Mouse (Mus musculus) urinary bladder, postnatal 36 days (tissue): ENCODE data around the gene Spdef.

ENCODE experiments used
- DNase-seq, 2 experiments: peaks; one replicate each; pipeline ENCODE4 v3.0.0; 2022; ENCODE audit warnings: low spot score in 2 of 2, mixed read lengths in 1 of 2

Spdef gene

DNA sequence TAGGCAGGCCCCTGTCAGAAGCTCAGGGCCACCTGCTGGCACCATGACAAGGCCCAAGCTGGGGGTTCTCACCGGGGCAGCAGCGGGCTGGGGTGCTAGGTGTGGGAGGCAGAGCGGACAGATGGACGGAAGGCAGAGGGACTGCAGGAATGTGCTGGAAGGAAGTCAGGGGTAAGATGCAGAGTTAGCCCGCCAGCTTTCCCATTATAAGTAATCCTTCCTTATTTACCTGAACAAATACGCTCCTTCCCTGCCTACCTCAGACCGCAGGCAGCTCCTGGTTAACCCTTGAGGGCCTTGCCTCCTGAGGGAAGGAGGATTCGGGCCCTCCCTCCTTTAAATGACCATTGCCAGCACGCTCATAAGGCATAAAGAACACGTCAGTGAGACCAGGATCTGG is at the start of gene Spdef:
Spdef (minus strand) TSS at position 186 of the 400 bp plus-strand sequence.
- DNase-seq = no peak

DNA sequence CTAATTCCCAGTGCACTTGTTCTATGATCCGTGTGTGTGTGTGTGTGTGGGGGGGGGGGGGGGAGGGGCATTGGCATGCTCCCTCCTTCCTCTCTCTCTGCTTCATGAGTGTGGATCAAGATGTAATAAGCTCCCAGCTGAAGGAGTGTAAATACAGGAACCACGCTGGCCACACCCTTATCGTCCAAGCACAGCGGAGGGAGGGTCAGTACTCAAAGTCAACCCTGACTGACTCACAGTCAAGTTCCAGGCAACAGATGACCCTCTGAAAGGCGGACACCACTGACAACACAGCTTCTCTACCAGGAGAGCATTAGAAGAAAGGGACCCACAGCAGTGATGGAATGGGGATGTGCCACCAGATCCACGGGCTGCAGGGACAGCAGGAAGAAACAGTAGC is 49.1 kb upstream of the Spdef start:
- DNase-seq = no peak

DNA sequence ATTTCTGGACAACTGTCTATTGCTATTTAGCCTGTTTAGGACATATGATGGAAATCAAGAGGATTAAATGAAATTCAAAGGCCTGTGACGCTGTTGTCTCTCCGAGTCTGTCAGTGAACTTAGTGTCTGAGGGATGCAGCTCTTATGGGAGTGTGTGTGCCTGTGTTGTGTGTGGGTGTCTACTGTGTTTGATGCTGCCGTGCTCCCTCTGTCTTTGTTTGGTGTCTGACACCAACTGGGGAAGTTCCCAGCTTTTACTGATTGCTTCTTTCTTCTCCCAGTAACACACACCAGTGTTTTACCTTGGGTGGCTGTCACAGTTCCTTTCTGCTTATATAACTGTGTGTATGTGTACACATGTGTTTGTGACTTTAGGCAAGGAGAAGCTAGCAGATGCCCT is 45.4 kb upstream of the Spdef start:
- no peak for DNase-seq

DNA sequence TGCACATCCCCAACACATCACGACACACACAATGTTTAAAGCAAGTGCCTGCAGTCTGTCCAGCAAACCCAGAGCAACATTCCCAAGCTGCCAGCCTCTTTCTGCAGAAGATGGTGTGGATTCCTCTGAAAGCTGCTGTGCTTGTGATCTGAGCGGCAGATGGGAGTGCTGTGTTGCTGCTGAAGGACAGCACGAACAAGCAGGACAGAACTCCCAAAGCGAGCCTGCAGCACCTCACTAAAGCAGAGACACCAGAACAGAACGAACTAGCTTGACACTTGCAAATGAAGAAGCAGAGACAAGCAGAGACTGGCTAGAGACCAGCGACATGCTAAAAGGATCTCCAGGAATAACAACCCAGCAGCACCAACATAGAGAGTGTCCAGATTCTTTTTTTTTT is 42.9 kb upstream of the Spdef start:
- DNase-seq = no peak

DNA sequence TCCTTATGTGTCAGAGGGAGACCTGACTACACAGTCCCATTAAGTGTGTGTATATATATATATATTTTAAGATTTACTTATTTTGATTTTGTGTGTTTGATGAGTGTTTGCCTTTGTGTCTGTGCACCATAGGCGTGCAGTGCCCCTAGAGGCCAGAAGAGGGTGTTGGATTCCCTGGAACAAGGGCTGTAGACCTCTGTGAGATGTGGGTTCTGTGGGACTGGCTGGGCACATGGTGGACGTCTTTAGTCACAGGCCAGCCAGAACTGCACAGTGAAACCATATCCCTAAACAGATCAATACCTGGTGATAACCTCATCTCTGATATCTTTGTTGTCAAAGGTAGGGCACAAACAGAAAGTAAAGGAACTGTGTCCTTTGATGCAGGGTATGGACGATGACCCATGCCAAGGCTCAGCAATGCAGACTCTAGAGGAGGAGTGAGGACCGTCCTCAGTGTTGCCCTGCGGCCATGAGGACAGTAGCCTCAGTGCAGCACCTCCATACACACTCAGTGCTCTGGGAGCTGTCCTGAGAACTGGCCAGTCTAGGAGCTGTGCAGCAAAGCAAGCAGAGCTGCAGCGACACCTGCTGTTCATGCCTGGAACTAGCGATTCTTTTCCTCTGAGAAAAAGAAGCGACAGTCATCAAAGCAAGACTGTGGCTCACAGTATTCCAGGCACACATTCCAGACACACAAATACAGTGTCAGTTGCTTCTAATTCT is 40.2 kb upstream of the Spdef start:
- DNase-seq = peak; percentile 50 to 59

DNA sequence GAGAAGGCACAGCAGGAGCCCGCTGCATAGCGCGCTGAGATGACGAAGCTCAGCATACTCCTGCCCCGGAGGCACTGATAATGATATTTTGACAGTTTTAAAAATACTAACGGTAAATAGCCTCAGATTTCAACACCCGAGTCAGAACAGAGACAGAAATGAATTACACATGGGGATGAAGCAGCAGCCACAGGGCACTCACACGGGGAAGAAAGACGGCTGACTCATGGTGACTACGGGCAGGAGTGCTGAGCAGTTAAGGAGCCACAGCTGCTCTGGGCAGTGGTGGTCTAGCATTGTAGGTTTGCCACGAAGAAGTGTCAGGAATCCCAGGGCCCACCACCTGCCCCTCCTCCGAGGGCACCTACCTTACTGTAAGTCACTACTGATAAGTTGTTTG is 38.8 kb upstream of the Spdef start:
- DNase-seq = no peak

DNA sequence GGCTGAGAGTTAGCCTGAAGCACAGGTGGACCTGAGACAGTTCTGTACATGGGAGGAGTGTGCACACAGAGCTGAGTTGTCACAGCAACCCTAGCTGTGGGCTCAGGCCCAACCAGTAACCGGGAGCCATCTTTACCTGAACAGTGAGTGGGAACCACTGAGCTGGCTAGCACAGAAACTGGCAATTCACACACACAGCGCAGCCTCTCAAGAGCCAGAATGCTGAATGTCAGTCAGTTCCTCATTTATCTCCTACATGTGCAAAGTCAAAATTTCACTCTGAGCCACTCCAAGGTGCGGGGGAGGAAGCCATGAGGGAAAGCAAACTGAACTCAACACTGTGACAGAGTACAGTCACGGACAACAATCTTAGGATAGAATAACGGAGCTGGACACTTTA is 38.4 kb upstream of the Spdef start:
- DNase-seq = no peak

DNA sequence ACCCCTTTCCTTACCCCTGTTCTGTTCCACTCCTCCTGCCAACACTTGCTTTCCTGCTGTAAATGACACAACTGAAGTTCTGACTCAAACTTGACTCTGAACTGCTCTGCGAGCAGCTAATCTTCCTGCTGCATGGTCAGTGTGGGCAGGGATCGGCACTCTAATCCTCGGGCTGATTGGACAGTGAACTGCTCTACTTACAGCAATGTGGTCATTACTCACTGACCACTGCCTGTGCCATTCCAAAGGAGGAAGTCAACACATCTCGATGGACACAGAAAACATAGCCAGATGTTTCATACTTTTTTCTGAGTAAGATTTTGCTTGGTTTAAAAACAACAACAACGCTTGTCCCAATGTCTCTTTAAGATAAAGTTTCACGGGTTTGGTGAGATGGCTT is 36.3 kb upstream of the Spdef start:
- DNase-seq = no peak

DNA sequence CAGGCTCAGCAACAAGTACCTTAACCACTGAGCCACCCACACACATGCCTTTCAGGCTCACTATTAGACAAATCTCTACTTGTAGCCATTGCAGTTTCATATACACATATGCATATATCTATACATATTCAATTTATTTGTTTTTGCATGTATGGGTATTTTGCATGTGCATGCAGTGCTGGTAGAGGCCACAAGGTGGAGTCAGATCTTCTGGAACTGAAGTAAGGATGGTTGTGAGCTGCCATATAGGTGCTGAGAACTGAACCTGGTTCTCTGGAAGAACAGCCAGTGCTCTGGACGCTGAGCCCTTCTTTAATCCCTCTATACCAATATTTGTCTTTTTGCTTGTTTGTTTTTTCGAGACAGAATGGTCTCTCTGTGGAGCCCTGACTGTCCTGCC is 35.7 kb upstream of the Spdef start:
- no peak for DNase-seq

DNA sequence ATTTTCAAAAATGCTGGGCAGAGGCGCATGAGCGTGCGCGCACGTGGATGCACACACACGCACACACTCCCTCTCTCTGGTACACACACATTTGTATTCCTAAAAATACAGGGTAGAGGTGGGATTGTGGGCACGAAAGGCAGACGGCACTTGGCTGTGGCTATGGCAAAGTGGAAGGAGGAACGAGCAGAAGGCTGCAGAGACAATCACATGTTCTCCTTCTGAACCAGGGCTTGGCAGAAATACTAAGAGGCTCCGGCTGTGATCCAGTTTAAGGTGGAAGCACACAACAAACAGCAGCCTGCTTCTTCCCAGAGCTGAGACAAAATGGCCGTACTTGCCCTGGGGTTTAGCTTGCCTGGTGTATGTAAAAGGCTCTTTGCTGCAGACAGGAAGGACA is 34.1 kb upstream of the Spdef start:
- DNase-seq = no peak

DNA sequence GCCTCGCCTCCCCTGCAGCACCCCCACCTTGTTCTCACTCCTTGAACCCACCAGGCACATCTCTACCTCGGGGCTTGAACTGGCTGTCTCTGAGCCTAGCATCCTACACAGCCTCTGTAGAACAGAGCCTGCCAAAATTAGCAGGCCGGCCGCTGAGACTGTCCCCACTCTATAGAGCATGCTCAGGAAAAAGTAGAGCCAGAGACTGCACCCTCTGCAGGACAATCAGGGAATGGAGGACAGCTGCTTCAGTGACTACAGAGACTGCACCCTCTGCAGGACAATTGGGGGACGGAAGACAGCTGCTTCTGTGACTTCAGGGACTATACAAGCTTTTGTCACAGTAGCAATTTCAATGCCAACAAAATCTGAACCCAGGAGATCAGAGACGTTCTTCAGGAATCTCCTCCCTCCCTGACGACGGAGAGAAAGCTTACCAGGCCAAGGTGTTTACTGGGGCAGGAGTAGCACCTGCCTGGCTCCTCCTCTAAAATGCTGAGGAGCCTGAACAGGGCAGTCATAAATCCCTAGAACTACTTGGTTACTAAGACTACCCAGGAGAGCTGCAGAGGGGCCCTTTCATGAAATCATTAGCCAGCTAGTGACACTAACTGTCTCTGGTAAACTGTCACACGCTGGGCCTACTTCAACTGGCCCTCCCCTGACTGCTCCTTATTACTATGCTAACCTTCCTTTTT is 33.0 kb upstream of the Spdef start:
- DNase-seq = peak; percentile 57 to 58

DNA sequence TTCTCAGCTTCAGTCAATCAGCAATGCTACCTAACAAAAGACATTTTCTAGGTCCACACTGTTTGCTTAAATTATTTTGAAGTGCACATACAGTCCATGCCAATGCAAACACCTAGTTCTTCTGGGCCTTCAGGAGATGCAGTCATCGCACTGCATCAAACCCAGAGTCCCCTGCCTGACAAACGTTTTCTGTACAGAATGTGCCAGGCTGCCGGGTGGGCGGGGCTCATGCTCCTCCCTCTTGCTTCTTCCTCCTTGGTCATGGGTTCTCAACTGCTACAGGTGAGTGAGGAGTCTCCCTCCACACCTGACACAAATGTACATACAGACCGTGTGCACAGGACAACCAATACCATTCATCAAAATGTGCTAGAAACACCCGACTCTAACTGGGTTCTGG is 31.4 kb upstream of the Spdef start:
- DNase-seq = no peak

DNA sequence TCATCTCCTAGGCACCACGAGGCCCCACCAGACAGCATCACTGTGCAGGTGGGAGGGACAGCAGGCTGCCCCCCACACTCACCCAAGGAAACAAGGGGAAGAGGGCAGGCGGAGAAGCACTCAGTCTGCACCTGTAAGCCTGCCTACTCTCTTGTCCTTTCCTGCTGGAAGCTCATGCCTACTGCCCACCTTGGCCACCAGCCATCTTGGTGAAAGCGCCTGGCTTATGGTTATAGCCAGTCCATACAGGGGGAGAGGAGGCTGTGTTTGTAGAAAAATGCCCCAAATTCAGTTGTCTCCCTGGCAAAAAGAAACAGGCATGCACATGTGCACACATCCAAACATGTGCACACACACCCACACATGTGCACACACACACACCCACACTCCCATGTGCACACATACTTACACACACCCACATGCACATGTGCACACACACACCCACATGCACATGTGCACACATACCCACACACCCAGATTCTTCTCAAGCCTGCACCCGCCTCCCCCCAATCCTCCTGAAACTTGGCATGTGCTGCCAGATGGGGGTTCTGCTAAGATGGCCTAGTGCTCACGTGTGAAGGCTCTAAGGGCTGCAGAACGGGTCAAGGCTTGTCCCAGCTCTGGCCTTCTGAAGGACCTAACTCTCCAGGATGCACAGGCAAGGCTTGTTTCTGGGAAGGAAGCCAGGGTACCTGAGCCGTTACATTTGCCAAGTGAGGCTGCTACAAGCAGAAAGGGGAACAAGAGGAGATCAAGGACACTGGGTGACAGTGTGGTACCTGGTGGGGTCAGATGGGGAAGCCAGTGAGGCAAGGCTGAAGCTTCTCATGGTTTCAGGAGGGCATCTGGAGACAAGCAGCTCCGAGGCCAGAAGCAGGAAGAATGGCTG is 22.8 kb upstream of the Spdef start:
- no peak for DNase-seq

DNA sequence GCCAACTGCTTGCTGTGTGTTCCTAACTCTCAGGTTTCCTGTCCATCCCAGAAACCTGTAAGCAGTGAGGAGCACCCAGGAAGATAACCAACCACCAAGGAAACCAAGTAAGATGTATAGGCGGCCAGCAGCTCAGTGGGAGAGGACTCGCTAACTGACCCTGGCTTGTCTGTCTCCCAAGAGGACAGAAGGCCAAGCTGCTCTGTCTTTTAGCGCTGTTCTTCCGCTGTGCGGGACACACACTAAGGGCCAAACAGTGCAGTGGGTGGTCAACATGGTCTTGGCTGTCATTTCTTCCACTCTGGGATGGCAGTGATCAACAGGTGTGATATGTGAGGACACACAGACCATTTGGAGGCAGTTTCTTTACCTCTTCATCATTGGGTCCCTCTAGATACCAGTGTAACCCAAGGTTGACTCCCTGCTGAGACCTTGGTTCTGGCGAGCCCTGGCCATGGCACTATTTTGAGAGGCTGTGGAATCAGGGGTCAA is 21.7 kb upstream of the Spdef start:
- no peak for DNase-seq

DNA sequence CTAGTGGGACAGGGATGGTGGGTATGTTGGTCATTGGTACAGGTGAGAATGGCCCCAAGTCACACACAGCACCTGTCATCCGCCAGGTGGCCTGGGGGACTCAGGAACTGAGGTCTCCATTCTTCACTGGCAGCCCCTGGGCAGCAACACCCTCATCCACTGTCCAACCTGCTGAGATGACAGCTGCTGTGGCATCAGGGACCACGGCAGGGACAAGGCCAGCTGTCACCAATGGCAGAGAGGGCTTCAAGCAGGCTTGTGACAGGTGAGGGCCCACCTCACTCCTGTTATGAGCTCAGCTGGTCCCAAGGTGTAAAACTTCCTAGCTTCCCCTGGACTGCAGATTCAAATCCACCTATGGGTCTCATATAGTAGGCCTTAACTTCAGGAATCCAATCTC is 19.4 kb upstream of the Spdef start:
- no peak for DNase-seq

DNA sequence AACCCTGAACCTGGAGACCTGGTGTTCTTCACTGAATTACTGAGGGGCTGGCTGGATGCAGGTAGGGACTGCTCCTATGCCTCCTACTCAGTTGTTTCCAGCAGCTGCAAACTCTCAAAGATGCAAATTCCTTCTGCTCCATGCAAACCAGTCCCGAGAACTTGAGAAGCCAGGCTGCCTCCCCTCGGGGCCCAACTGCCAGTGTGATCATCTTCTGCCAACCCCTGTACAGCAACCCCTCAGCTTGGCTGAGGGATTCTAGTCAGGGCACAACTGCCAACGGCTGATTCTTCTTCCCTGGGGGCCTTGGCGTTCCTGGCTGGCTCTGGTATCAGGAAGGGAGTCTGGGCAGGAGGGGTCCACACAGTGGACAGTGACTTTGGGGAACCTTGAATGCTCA is 17.7 kb upstream of the Spdef start:
- no peak for DNase-seq

DNA sequence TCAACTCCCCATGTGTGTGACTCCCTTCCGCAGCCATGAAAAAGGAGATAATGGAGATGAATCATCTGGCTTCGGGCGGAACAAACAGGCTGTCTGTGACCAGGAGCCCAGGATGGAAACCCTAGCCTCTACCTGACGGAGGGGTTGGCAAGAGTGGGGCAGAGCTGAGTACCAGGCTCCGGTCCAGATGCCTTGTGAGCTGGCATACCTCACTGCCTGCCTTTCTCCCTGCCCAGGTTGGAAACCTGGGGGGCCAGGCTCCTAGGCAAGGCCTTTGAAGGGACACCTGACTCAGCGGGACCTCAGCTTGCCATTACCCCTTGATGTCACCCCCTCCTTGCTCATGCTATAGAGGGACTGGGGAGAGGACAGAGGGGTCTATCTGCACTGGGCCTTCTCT is 12.2 kb upstream of the Spdef start:
- DNase-seq = no peak

DNA sequence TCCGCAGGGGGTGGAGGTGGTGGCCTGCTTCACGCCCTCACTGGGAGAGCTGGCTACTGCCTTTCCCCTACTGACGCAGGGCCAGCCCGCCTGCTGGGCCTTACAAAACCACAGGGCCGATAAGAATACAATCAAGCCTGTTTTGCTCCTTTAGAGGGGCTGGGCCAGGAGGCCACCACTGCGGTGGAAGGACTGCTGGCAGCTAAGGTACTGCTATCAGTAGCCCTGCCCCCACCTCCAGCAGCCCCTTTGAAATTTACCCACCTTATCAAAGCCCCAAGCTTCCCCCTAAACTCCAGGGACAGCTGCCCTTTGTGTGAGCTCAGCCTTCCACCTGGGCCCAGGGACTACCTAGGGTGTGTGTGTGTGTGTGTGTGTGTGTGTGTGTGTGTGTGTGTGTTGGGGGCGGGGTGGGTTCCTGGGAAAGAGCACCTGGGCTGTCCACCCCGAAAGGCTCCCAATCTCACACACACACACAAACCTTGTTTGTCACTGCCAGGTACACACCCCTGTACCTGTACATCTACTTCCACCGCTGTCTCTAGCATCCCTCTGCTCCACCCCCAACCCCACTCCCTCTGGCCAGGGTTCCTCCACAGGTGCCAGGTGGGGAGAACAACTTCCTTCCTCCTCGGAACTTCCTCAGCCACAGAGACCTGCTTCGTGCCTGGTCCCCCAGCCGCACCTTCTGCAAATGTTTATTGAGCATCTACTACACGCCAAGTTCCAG is 5.8 kb upstream of the Spdef start:
- no peak for DNase-seq

DNA sequence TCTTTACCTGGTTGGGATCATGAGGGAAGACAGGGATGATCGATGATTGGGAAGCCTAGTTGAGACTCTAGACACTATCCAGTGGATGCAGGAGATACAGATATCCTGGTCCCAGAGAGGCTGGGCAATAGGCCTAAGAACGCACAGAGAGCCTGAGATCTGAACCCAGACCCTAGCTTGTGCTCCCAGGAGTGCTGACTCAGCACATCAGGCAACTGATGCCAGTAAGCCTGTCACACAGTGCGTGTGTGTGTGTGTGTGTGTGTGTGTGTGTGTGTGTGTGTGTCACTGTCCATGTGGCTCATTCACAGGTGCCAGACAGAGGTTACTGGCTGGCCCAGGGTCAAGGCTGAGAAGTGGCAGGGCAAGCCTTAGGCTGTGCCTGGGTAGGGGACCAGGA is 3.9 kb upstream of the Spdef start:
- DNase-seq = no peak

DNA sequence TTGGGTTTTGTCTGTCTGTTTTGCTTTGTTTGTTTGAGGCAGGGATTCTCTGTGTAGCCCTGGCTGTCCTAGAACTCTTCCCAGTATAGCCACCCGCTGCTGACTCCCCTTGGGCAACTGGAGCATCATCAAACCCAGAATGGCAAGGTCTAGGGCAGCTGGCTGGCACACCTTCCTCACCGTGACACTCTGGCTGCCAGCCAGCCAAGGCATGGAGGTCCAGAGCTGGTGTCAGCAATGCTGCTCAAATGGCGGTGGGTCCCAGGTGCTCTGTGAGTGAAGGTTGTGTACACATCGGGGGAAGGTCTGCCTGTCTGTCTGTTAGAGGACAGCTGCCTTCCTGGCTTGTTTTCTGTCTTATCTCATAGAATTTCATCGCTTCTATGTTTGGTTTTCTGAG is 3.4 kb upstream of the Spdef start:
- DNase-seq = no peak

DNA sequence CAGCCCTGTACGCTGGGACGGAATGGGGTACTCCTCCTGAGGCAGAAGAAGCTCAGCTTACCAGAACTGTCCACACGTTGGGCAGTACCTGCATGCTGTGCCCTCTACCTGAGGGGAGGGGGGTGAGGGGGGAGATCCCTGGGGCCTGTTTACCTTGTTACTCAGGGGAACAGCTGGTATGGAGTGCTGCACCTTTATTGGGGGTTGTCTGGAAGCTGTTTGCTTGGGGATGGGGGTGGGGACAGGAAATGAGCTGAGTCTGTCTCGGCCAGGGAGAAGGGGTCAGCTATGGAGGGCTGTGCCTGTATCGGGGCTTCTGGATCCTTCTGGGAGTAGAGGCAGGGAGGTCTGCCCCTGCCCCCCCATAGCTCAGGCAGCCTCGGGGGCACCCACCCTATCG is 2.2 kb downstream of the Spdef start:
- DNase-seq = no peak

DNA sequence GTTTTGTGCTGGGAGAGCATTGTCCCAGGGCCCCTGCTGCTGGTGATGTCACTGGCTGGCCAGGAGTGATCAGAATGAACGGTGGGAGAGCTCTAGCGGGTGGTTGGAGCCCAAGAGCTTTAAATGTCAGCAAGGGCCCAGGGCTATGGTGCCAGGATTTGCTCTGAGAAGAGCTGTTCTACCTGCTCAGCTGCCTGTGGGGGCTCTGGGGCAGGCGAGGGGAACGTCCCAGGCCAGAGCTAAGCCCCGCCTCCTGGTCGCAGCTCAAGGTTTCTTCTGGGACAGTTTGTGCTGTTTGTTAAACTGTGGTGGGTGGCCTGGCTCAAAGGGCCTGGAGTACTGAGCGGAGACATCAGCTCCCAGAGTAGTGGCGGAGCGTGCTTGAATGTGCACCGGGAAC is 3.3 kb downstream of the Spdef start:
- DNase-seq = no peak
